Mouse (Mus musculus) hindbrain, embryonic 16.5 days (tissue): Measurements from ENCODE around the gene Rufy4. TPM values are rescaled to one million over a fixed set of nuclear protein-coding genes. Genes with fewer than 3 reads are reported as not detected.

Experiments used
- ATAC-seq: fragments of 200-750 bp; cut with Nextera tagmentation; 2 replicates; pipeline ENCODE4 v1.8.0; 2017; ENCODE audit warnings: moderate TSS enrichment, moderate library complexity
- H3K27ac ChIP-seq: fragments of 300-500 bp; sonication (generic); 2 replicates; pipeline ENCODE4 v1.5.1; 2014; ENCODE audit warnings: low read depth, mild to moderate bottlenecking, control low read depth, low read length, moderate library complexity
- H3K27me3 ChIP-seq: fragments of 300-500 bp; sonication (generic); replicated peaks from 2 replicates; pipeline ENCODE4 v1.6.1; 2014; ENCODE audit warnings: low read length; ENCODE audit not compliant: control insufficient read depth, insufficient read depth
- H3K36me3 ChIP-seq: fragments of 300-500 bp; sonication (generic); 2 replicates; pipeline ENCODE4 v1.6.1; 2014; ENCODE audit warnings: mild to moderate bottlenecking, low read length, moderate library complexity, mixed read lengths; ENCODE audit not compliant: control insufficient read depth, insufficient read depth
- H3K4me1 ChIP-seq: fragments of 300-500 bp; sonication (generic); 2 replicates; pipeline ENCODE4 v1.6.1; 2014; ENCODE audit warnings: low read depth, low read length; ENCODE audit not compliant: control insufficient read depth, insufficient read depth
- H3K4me2 ChIP-seq: fragments of 300-500 bp; sonication (generic); 2 replicates; pipeline ENCODE4 v1.6.1; 2014; ENCODE audit warnings: mild to moderate bottlenecking, low read length, control low read depth, moderate library complexity
- H3K4me3 ChIP-seq: fragments of 300-500 bp; sonication (generic); 2 replicates; pipeline ENCODE4 v1.5.1; 2014; ENCODE audit warnings: mild to moderate bottlenecking, low read length, control low read depth, moderate library complexity
- H3K9ac ChIP-seq: fragments of 300-500 bp; sonication (generic); 2 replicates; pipeline ENCODE4 v1.6.1; 2014; ENCODE audit warnings: low read depth, mild to moderate bottlenecking, control low read depth, low read length, moderate library complexity
- H3K9me3 ChIP-seq: fragments of 300-500 bp; sonication (generic); 2 replicates; pipeline ENCODE4 v1.6.1; 2014; ENCODE audit warnings: mild to moderate bottlenecking, low read length, moderate library complexity; ENCODE audit not compliant: control insufficient read depth
- WGBS: fragments of 180-500 bp; shearing (Covaris S2); extraction: QIAGEN DNeasy Blood & Tissue Kit; methylation state at CpG from one replicate; pipeline ENCODE4 v1.1.7; 2014; 5-methylcytosine and 5-hydroxymethylcytosine counted together
- polyA plus RNA-seq: library from polyadenylated mRNA; unstranded; fragments of >200 nt; fragmentation: Nextera tagmentation; extraction: Ambion mirVana; gene quantifications from 2 replicates; pipeline ENCODE4 v1.2.1, GENCODE M21; 2015

The Rufy4 gene
- 0.14 and 0.35 TPM in 2 replicates for polyA plus RNA-seq

GRCm38 (mm10) chr1:74124991-74125552 lies at the start of gene Rufy4:
Rufy4 (plus strand) TSS chr1:74125541.
- peak; percentile 68 for ATAC-seq
- Histone ChIP-seq H3K36me3 (no peaks in the 10 kb centered on the region), H3K4me1 (peaks cover 23% of the 10 kb centered on the region), H3K27me3 (peaks cover 10% of the 10 kb centered on the region), H3K4me2 (peak within 1 kb of the TSS; percentile 90), H3K27ac (no peak within 1 kb of the TSS), H3K4me3 (peak within 1 kb of the TSS; percentile 52), H3K9me3 (no peaks in the 10 kb centered on the region), H3K9ac (peak within 1 kb of the TSS; percentile 69)
- 0% methylated on average over 12 of the region's 12 CpGs for WGBS

- H3K36me3 ChIP-seq = no peaks in the 10 kb centered on the region
- 73% methylated on average over 4 of the region's 4 CpGs for WGBS
Observed at GRCm38 (mm10) chr1:74076230-74076629, 49.1 kb upstream of the Rufy4 start.

GRCm38 (mm10) chr1:74077353-74077752 lies 48.0 kb upstream of the Rufy4 start:
- no peaks in the 10 kb centered on the region for H3K27me3 ChIP-seq
- H3K4me2 ChIP-seq = no peak overlapping the region
- WGBS = 10% methylated on average over 2 of the region's 2 CpGs
- no peak overlapping the region for H3K4me3 ChIP-seq
- H3K27ac ChIP-seq = no peak overlapping the region
- ATAC-seq = no peak
- 0 out of 2 replicates have a peak, but pooled peaks cover 2% of the 10 kb centered on the region for H3K4me1 ChIP-seq
- H3K9ac ChIP-seq = no peak overlapping the region
- H3K9me3 ChIP-seq = no peaks in the 10 kb centered on the region
- H3K36me3 ChIP-seq = no peaks in the 10 kb centered on the region

More at GRCm38 (mm10) chr1:74076230-74076629, 49.1 kb upstream of the Rufy4 start:
- no peak for ATAC-seq
- no peak overlapping the region for H3K4me2 ChIP-seq
- H3K9me3 ChIP-seq = no peaks in the 10 kb centered on the region
- H3K9ac ChIP-seq = no peak overlapping the region
- H3K27me3 ChIP-seq = no peaks in the 10 kb centered on the region
- no peak overlapping the region for H3K27ac ChIP-seq
- H3K4me1 ChIP-seq = no peaks in the 10 kb centered on the region
- no peak overlapping the region for H3K4me3 ChIP-seq

- Histone ChIP-seq H3K4me2 (no peak overlapping the region), H3K36me3 (no peaks in the 10 kb centered on the region), H3K9ac (no peak overlapping the region), H3K9me3 (no peaks in the 10 kb centered on the region), H3K4me1 (peaks cover 5% of the 10 kb centered on the region; the same call in 1 of the 2 replicates), H3K27me3 (no peaks in the 10 kb centered on the region), H3K4me3 (no peak overlapping the region), H3K27ac (no peak overlapping the region)
- WGBS = 42% methylated on average over 2 of the region's 2 CpGs
- peak; percentile 31; the same call in 1 of the 2 replicates for ATAC-seq
Observed at GRCm38 (mm10) chr1:74081573-74081989, 43.8 kb upstream of the Rufy4 start.

GRCm38 (mm10) chr1:74082841-74083463 lies 42.4 kb upstream of the Rufy4 start:
- Histone ChIP-seq H3K4me1 (peaks cover 5% of the 10 kb centered on the region; the same call in 1 of the 2 replicates), H3K27ac (no peak overlapping the region), H3K4me3 (no peak overlapping the region), H3K9ac (no peak overlapping the region), H3K36me3 (no peaks in the 10 kb centered on the region), H3K27me3 (no peaks in the 10 kb centered on the region), H3K4me2 (no peak overlapping the region), H3K9me3 (no peaks in the 10 kb centered on the region)
- WGBS = 20% methylated on average over 6 of the region's 6 CpGs
- no peak for ATAC-seq

GRCm38 (mm10) chr1:74084065-74084705 lies 41.2 kb upstream of the Rufy4 start:
- no peaks in the 10 kb centered on the region for H3K27me3 ChIP-seq
- 42% methylated on average over 6 of the region's 6 CpGs for WGBS
- H3K9ac ChIP-seq = no peak overlapping the region
- no peaks in the 10 kb centered on the region for H3K9me3 ChIP-seq
- no peak overlapping the region for H3K27ac ChIP-seq
- peak; percentile 42; the same call in 1 of the 2 replicates for ATAC-seq
- H3K36me3 ChIP-seq = no peaks in the 10 kb centered on the region
- peaks cover 5% of the 10 kb centered on the region; the same call in 1 of the 2 replicates for H3K4me1 ChIP-seq
- H3K4me3 ChIP-seq = no peak overlapping the region
- no peak overlapping the region for H3K4me2 ChIP-seq

- Histone ChIP-seq H3K36me3 (no peaks in the 10 kb centered on the region), H3K9ac (no peak overlapping the region), H3K4me1 (peaks cover 5% of the 10 kb centered on the region; the same call in 1 of the 2 replicates), H3K9me3 (no peaks in the 10 kb centered on the region), H3K27me3 (no peaks in the 10 kb centered on the region), H3K27ac (no peak overlapping the region), H3K4me2 (no peak overlapping the region), H3K4me3 (no peak overlapping the region)
- ATAC-seq = no peak
- WGBS = 53% methylated on average over 5 of the region's 5 CpGs
Observed at GRCm38 (mm10) chr1:74084752-74085151, 40.6 kb upstream of the Rufy4 start.

- H3K4me3 ChIP-seq = no peak overlapping the region
- no peak for ATAC-seq
- H3K4me1 ChIP-seq = peaks cover 5% of the 10 kb centered on the region; the same call in 1 of the 2 replicates
- H3K27ac ChIP-seq = no peak overlapping the region
- H3K27me3 ChIP-seq = no peaks in the 10 kb centered on the region
- H3K9ac ChIP-seq = no peak overlapping the region
- no peaks in the 10 kb centered on the region for H3K36me3 ChIP-seq
- H3K4me2 ChIP-seq = no peak overlapping the region
- 85% methylated on average over 7 of the region's 7 CpGs for WGBS
- no peaks in the 10 kb centered on the region for H3K9me3 ChIP-seq
Observed at GRCm38 (mm10) chr1:74085566-74085965, 39.8 kb upstream of the Rufy4 start.

GRCm38 (mm10) chr1:74088569-74088968 lies 36.8 kb upstream of the Rufy4 start:
- no peak overlapping the region for H3K4me3 ChIP-seq
- 84% methylated on average over 1 of the region's 1 CpGs for WGBS
- ATAC-seq = no peak

More at GRCm38 (mm10) chr1:74088569-74088968, 36.8 kb upstream of the Rufy4 start:
- peaks cover 8% of the 10 kb centered on the region for H3K4me1 ChIP-seq
- H3K27ac ChIP-seq = no peak overlapping the region
- H3K27me3 ChIP-seq = no peaks in the 10 kb centered on the region
- H3K9me3 ChIP-seq = no peaks in the 10 kb centered on the region
- H3K36me3 ChIP-seq = no peaks in the 10 kb centered on the region
- no peak overlapping the region for H3K4me2 ChIP-seq
- no peak overlapping the region for H3K9ac ChIP-seq
